Mouse (Mus musculus): ENCODE measurements around the gene Acsbg2.

- no peak for TF ChIP-seq CTCF (IDR thresholded peaks at IDR 0.05; ENCODE audit: insufficient read depth, low read length)
- TF ChIP-seq POLR2A (IDR thresholded peaks at IDR 0.05; ENCODE audit: borderline replicate concordance, extremely low read depth, low read depth, low read length), result no peak
These were observed 44.5 kb downstream of the Acsbg2 start for GRCm38 (mm10) chr17:56829795-56830194.

Measured in lung, adult 2 months (tissue).